Mouse (Mus musculus) myocyte (in vitro differentiated cells): ENCODE data around the gene Pip5kl1.

ENCODE experiments used
- E2F4 ChIP-seq: IDR thresholded peaks from one replicate; pipeline ENCODE4 v1.6.1; 2011; ENCODE audit warnings: mild to moderate bottlenecking, control low read depth, moderate library complexity; ENCODE audit not compliant: insufficient read depth
- MAX ChIP-seq: IDR thresholded peaks from one replicate; pipeline ENCODE4 v1.6.1; 2011; ENCODE audit warnings: low read depth, mild to moderate bottlenecking, control low read depth
- MYOD1 ChIP-seq, 3 experiments: IDR thresholded peaks; one replicate each; pipeline ENCODE4 v1.6.1; 2011; ENCODE audit warnings: control low read depth in 2 of 3, low read depth in 2 of 3, mild to moderate bottlenecking in 2 of 3, moderate library complexity in 1 of 3; ENCODE audit not compliant: insufficient read length in 2 of 3, control insufficient read depth in 1 of 3
- MYOG ChIP-seq, 3 experiments: IDR thresholded peaks; one replicate each; pipeline ENCODE4 v1.6.1; 2011; ENCODE audit warnings: control low read depth in 2 of 3, low read depth in 2 of 3, mild to moderate bottlenecking in 2 of 3; ENCODE audit not compliant: insufficient read length in 2 of 3, control insufficient read depth in 1 of 3, insufficient read depth in 1 of 3
- POLR2A ChIP-seq: IDR thresholded peaks from one replicate; pipeline ENCODE4 v1.6.1; 2011; ENCODE audit warnings: low read depth, mild to moderate bottlenecking, control low read depth, moderate library complexity; ENCODE audit not compliant: insufficient read length
- POLR2AphosphoS2 ChIP-seq: IDR thresholded peaks from one replicate; pipeline ENCODE4 v1.6.1; 2011; ENCODE audit warnings: low read depth, control low read depth; ENCODE audit not compliant: insufficient read length
- SRF ChIP-seq: IDR thresholded peaks from one replicate; pipeline ENCODE4 v1.6.1; 2011; ENCODE audit warnings: low read depth; ENCODE audit not compliant: control insufficient read depth, insufficient read length
- TCF12 ChIP-seq: IDR thresholded peaks from one replicate; pipeline ENCODE4 v1.6.1; 2011; ENCODE audit warnings: mild to moderate bottlenecking, control low read depth; ENCODE audit not compliant: poor library complexity, insufficient read depth, severe bottlenecking
- TCF3 ChIP-seq: IDR thresholded peaks from one replicate; pipeline ENCODE4 v1.6.1; 2011; ENCODE audit warnings: low read depth, control low read depth; ENCODE audit not compliant: insufficient read length
- USF1 ChIP-seq: IDR thresholded peaks from one replicate; pipeline ENCODE4 v1.6.1; 2011; ENCODE audit warnings: low read depth, mild to moderate bottlenecking, control low read depth, moderate library complexity

- TF ChIP-seq POLR2AphosphoS2 (no peak), POLR2A (peak; percentile 59), TCF3 (no peak), MAX (no peak), TCF12 (no peak), USF1 (no peak), MYOD1 (IDR thresholded peaks at IDR 0.05; ENCODE audit: control insufficient read depth in 1 of 3, insufficient read length in 2 of 3, low read depth in 2 of 3) (no peak), SRF (no peak), MYOG (IDR thresholded peaks at IDR 0.05; ENCODE audit: control insufficient read depth in 1 of 3, insufficient read depth in 1 of 3, insufficient read length in 2 of 3, low read depth in 2 of 3) (no peak), E2F4 (no peak)
These were observed 54.8 kb downstream of the Pip5kl1 start for GRCm38 (mm10) chr2:32629276-32629976.
